Mouse (Mus musculus) ES-Bruce4 (cell line): ENCODE data around the gene St7l.

Source experiments
- CTCF ChIP-seq: IDR thresholded peaks from one replicate; pipeline ENCODE4 v1.8.1; 2011; ENCODE audit warnings: low read depth, low read length
- EP300 ChIP-seq: IDR thresholded peaks from 2 replicates; pipeline ENCODE4 v1.6.1; 2011; ENCODE audit warnings: low read depth, low read length; ENCODE audit not compliant: insufficient read depth
- POLR2A ChIP-seq: IDR thresholded peaks from one replicate; pipeline ENCODE4 v1.8.1; 2011; ENCODE audit warnings: low read length; ENCODE audit not compliant: insufficient read depth

DNA sequence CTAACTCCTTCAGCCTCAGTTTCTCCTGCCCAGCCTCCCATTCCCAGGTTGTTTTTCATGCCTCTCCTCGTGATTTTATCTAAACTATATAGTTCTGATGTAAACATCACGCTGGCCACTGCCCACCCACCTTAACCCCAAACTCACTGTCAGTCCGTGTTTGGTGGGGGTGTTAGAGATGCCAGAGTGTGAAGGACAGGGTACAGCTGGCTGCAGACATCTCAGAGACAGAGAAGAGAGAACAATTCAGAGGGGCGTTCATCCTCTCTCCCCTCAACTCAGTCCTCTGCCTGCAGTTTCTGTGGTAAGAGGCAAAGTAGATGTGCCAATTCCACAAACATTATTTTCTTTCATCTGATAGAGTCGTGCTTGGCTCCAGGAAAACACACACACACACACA, 99.1 kb downstream of the St7l start:
- no peak for TF ChIP-seq CTCF
- no peak for TF ChIP-seq EP300
- no peak for TF ChIP-seq POLR2A
